Mouse (Mus musculus) lung, postnatal 0 days (tissue): ENCODE results near the gene Gm20388.

Source experiments
- CTCF ChIP-seq: IDR thresholded peaks from 2 replicates; pipeline ENCODE4 v1.5.1; 2016; ENCODE audit warnings: antibody characterized with exemption, mild to moderate bottlenecking
- EP300 ChIP-seq: IDR thresholded peaks from 2 replicates; pipeline ENCODE4 v1.6.1; 2016; ENCODE audit warnings: antibody characterized with exemption, mild to moderate bottlenecking, control low read depth

DNA sequence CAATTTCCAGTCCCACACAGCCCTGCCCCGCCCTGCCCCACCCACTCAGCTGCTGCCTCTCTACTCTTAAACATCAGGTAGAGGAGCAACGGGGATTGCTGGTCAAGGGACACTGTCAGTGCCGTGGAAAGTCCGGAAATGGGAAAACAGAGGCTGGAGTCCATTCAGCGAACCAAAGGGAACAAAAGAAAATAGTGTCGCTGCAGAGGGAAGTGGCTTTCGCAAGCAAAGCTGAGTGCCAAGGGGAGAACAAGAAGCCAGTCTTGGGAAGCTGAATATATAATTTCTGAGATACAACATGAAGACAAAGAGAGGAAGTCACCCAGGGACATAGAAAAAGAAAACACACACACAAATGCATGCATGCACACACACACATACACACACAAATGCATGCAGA lies 3278.2 kb downstream of the Gm20388 start:
- TF ChIP-seq CTCF (no peak), EP300 (no peak)
